Comparison of ENCODE assay signal across 14 mouse cellular contexts in the genomic region with DNA sequence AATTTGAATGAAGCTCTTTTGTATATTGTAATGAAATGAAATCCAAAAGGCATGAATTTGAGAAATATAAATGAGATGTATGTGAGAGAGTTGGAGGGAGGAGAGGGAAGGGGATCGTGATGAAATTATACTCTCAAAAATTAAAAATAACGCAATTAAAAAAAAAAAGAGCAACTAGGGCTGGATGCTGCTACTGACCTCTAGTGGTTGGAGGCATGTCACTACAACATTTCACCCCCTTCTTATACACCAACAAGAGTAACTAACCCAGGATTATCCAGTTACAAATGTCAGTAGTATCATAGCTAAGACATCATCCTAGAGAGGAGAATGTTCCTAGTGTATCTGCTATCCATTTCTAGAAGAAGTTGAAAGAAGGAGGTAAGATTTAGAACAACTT.
DNase-seq lines count a peak whose midpoint lies in the region; ATAC-seq and TF ChIP-seq lines count a peak whose summit lies in the region.
"Had no signal": no experiment of that assay in that cellular context is flagged by ENCODE, and none has a peak within 500 bp of the region (broad histone marks: within the 10 kb centered on the region; RNA-seq: fewer than 3 reads in every experiment).

No protein-coding gene starts in this region.

- H3K79me2 ChIP-seq in C2C12 (ENCODE audit: control insufficient read depth, insufficient read depth), result no peaks in the 10 kb centered on the region

- 0 out of 2 replicates have a peak, but pooled peaks have one; percentile 11 for TF ChIP-seq CTCF in kidney, adult 2 months (conservative IDR thresholded peaks at IDR 0.05; ENCODE audit: insufficient read depth, insufficient read length, low read depth, low read length)
- peak; percentile 4 for TF ChIP-seq CTCF in C2C12 (IDR thresholded peaks at IDR 0.05; ENCODE audit: control insufficient read depth, insufficient read depth, insufficient read length)

- no peaks in the 10 kb centered on the region for H3K79me3 ChIP-seq in C2C12 (ENCODE audit: low read depth)

- H3K36me3 ChIP-seq in kidney, adult 2 months (ENCODE audit: control insufficient read depth, insufficient read depth, low read length), result no peaks in the 10 kb centered on the region
- H3K36me3 ChIP-seq in C2C12 (ENCODE audit: control insufficient read depth, insufficient read depth), result no peaks in the 10 kb centered on the region
- H3K36me3 ChIP-seq: hindbrain, embryonic 12.5 days; limb, embryonic 13.5 days; neural tube, embryonic 13.5 days had no signal

- no peak overlapping the region for H3K27ac ChIP-seq in kidney, adult 2 months (ENCODE audit: insufficient read depth, low read depth, low read length)
- H3K27ac ChIP-seq: hindbrain, embryonic 12.5 days; limb, embryonic 13.5 days; neural tube, embryonic 13.5 days had no signal

- 52% methylated on average over 2 of the region's 2 CpGs for WGBS in kidney, adult 2 months

- DNase-seq in kidney, adult 2 months, result peak; percentile 4
- no peak for DNase-seq in kidney, adult 18-20 months
- peak; percentile 21 for DNase-seq in ES-CJ7 (ENCODE audit: low read depth, low spot score)
- no peak for DNase-seq in left cerebral cortex, postnatal 4 days
- DNase-seq in gastrocnemius, postnatal 4 days (ENCODE audit: low spot score in 2 of 2), result no peak
- no peak for DNase-seq in spleen, adult 12 weeks (ENCODE audit: low spot score)
- DNase-seq: cerebellum, adult 18-20 months had no signal

- no peak overlapping the region for H3K4me3 ChIP-seq in kidney, adult 2 months (ENCODE audit: insufficient read depth, low read depth, low read length)
- H3K4me3 ChIP-seq in C2C12 (ENCODE audit: insufficient read depth, poor library complexity, severe bottlenecking), result no peak overlapping the region
- H3K4me3 ChIP-seq: erythroblast, embryonic 14.5 days; hindbrain, embryonic 12.5 days; limb, embryonic 13.5 days; megakaryocyte, embryonic 14.5 days; neural tube, embryonic 13.5 days had no signal

- no peaks in the 10 kb centered on the region for H3K4me1 ChIP-seq in kidney, adult 2 months (ENCODE audit: control insufficient read depth, insufficient read depth, low read length)
- H3K4me1 ChIP-seq: hindbrain, embryonic 12.5 days; megakaryocyte, embryonic 14.5 days had no signal

- H3K27me3 ChIP-seq in kidney, adult 2 months (replicated peaks; ENCODE audit: control insufficient read depth, insufficient read depth, low read length), result no peaks in the 10 kb centered on the region
- H3K27me3 ChIP-seq in C2C12 (ENCODE audit: control insufficient read depth, insufficient read depth, insufficient read length), result no peaks in the 10 kb centered on the region
- H3K27me3 ChIP-seq: hindbrain, embryonic 12.5 days; megakaryocyte, embryonic 14.5 days; neural tube, embryonic 13.5 days had no signal

- no peak overlapping the region for H3ac ChIP-seq in C2C12 (ENCODE audit: control insufficient read depth, insufficient read length, low read depth)

- no peak for TF ChIP-seq POLR2A in kidney, adult 2 months (IDR thresholded peaks at IDR 0.05; ENCODE audit: low read depth, low read length)

- intact Hi-C loops in left cerebral cortex, postnatal 4 days (cut with DNase I), result no loop called here

- ATAC-seq in common myeloid progenitor, adult 5-6 weeks (replicated peaks; ENCODE audit: low read depth, poor library complexity, severe bottlenecking), result peak; percentile 65

TF ChIP-seq in C2C12, 6 proteins besides CTCF, POLR2A, EP300 and RAD21:
- TF ChIP-seq USF1 (IDR thresholded peaks at IDR 0.05; ENCODE audit: low read depth), result no peak
- no peak for TF ChIP-seq MYOD1 (IDR thresholded peaks at IDR 0.05; ENCODE audit: control insufficient read depth, insufficient read length, low read depth)

Comparison
In these comparisons a context has a peak if more than half of its experiments do, and no peak if none do; other contexts are left out.
1. DNase-seq: peak in kidney, adult 2 months (single experiment) and ES-CJ7 (single experiment); none in kidney, adult 18-20 months (single experiment), left cerebral cortex, postnatal 4 days (single experiment), gastrocnemius, postnatal 4 days (0 of 2) and spleen, adult 12 weeks (single experiment).